Mouse (Mus musculus) ES-Bruce4 (cell line): ENCODE measurements at regions not wholly inside any gene's neighbourhood (a gene's known extent, or its start where the extent isn't known, plus 50 kb on each side); places are given as distances from the start of the nearest gene placed in this dataset.

ENCODE experiments used
- H3K27ac ChIP-seq: 2 replicates; pipeline ENCODE4 v1.5.1; 2012; ENCODE audit warnings: low read length, inconsistent platforms; ENCODE audit not compliant: insufficient read depth
- H3K27me3 ChIP-seq: 2 replicates; pipeline ENCODE4 v1.6.1; 2012; ENCODE audit warnings: mild to moderate bottlenecking, low read length, inconsistent platforms; ENCODE audit not compliant: control insufficient read depth, poor library complexity, insufficient read depth, severe bottlenecking
- H3K36me3 ChIP-seq: 2 replicates; pipeline ENCODE4 v1.6.1; 2012; ENCODE audit warnings: inconsistent platforms, mild to moderate bottlenecking, low read length, moderate library complexity; ENCODE audit not compliant: control insufficient read depth, poor library complexity, insufficient read depth, severe bottlenecking
- H3K4me1 ChIP-seq: one replicate; pipeline ENCODE4 v1.8.1; 2011; ENCODE audit warnings: low read length; ENCODE audit not compliant: control insufficient read depth, insufficient read depth
- H3K4me3 ChIP-seq: 2 replicates; pipeline ENCODE4 v1.5.1; 2011; ENCODE audit warnings: low read depth, mild to moderate bottlenecking, low read length
- H3K9ac ChIP-seq: 2 replicates; pipeline ENCODE4 v1.6.1; 2012; ENCODE audit warnings: low read depth, mild to moderate bottlenecking, inconsistent platforms; ENCODE audit not compliant: poor library complexity, severe bottlenecking
- H3K9me3 ChIP-seq: replicated peaks from 2 replicates; pipeline ENCODE4 v1.6.1; 2012; ENCODE audit warnings: mild to moderate bottlenecking, low read length, inconsistent platforms; ENCODE audit not compliant: control insufficient read depth, poor library complexity, insufficient read depth, severe bottlenecking
- CTCF ChIP-seq: IDR thresholded peaks from one replicate; pipeline ENCODE4 v1.8.1; 2011; ENCODE audit warnings: low read depth, low read length
- EP300 ChIP-seq: IDR thresholded peaks from 2 replicates; pipeline ENCODE4 v1.6.1; 2011; ENCODE audit warnings: low read depth, low read length; ENCODE audit not compliant: insufficient read depth
- POLR2A ChIP-seq: IDR thresholded peaks from one replicate; pipeline ENCODE4 v1.8.1; 2011; ENCODE audit warnings: low read length; ENCODE audit not compliant: insufficient read depth

- Histone ChIP-seq H3K9me3 (no peaks in the 10 kb centered on the region), H3K27ac (no peak overlapping the region), H3K4me1 (no peaks in the 10 kb centered on the region), H3K9ac (no peak overlapping the region), H3K36me3 (no peaks in the 10 kb centered on the region), H3K4me3 (no peak overlapping the region), H3K27me3 (no peaks in the 10 kb centered on the region)
- TF ChIP-seq CTCF (no peak), EP300 (no peak)
Observed at GRCm38 (mm10) chr2:43469893-43470292, 85.2 kb upstream of the Kynu start.

- Histone ChIP-seq H3K9me3 (no peaks in the 10 kb centered on the region), H3K27me3 (no peaks in the 10 kb centered on the region), H3K27ac (no peak overlapping the region), H3K4me3 (no peak overlapping the region), H3K9ac (no peak overlapping the region), H3K4me1 (no peaks in the 10 kb centered on the region), H3K36me3 (no peaks in the 10 kb centered on the region)
- TF ChIP-seq EP300 (no peak), CTCF (no peak), POLR2A (no peak)
Observed at GRCm38 (mm10) chr2:43478494-43478893, 76.6 kb upstream of the Kynu start.

GRCm38 (mm10) chr2:43479871-43480270, 75.3 kb upstream of the Kynu start:
- H3K4me1 ChIP-seq = no peaks in the 10 kb centered on the region
- no peaks in the 10 kb centered on the region for H3K9me3 ChIP-seq
- no peak overlapping the region for H3K9ac ChIP-seq
- no peaks in the 10 kb centered on the region for H3K36me3 ChIP-seq
- no peak overlapping the region for H3K4me3 ChIP-seq
- H3K27ac ChIP-seq = no peak overlapping the region
- H3K27me3 ChIP-seq = no peaks in the 10 kb centered on the region
- TF ChIP-seq EP300 = no peak
- no peak for TF ChIP-seq POLR2A
- TF ChIP-seq CTCF = no peak
